Mouse (Mus musculus) midbrain, embryonic 13.5 days (tissue): ENCODE measurements around the gene Dand5. TPM values are rescaled to one million over a fixed set of nuclear protein-coding genes. Genes with fewer than 3 reads are reported as not detected.
A peak's percentile ranks its signal among the peaks of the same experiment; 100 is the strongest.

Experiments used
- ATAC-seq: fragments of 200-750 bp; cut with Nextera tagmentation; 2 replicates; pipeline ENCODE4 v1.8.0; 2017; ENCODE audit warnings: mild to moderate bottlenecking, moderate TSS enrichment, moderate library complexity
- H3K27ac ChIP-seq: fragments of 300-500 bp; sonication (generic); 2 replicates; pipeline ENCODE4 v1.5.1; 2015; ENCODE audit warnings: inconsistent platforms, mild to moderate bottlenecking, moderate library complexity
- H3K27me3 ChIP-seq: fragments of 300-500 bp; sonication (generic); 2 replicates; pipeline ENCODE4 v1.6.1; 2015; ENCODE audit warnings: mild to moderate bottlenecking, inconsistent platforms
- H3K36me3 ChIP-seq: fragments of 300-500 bp; sonication (generic); 2 replicates; pipeline ENCODE4 v1.6.1; 2015; ENCODE audit warnings: mild to moderate bottlenecking, inconsistent platforms
- H3K4me1 ChIP-seq: fragments of 300-500 bp; sonication (generic); replicated peaks from 2 replicates; pipeline ENCODE4 v1.6.1; 2015; ENCODE audit warnings: inconsistent platforms
- H3K4me2 ChIP-seq: fragments of 300-500 bp; sonication (generic); replicated peaks from 2 replicates; pipeline ENCODE4 v1.6.1; 2015; ENCODE audit warnings: moderate library complexity, mild to moderate bottlenecking, inconsistent platforms
- H3K4me3 ChIP-seq: fragments of 300-500 bp; sonication (generic); replicated peaks from 2 replicates; pipeline ENCODE4 v1.5.1; 2015; ENCODE audit warnings: mild to moderate bottlenecking, inconsistent platforms
- H3K9ac ChIP-seq: fragments of 300-500 bp; sonication (generic); replicated peaks from 2 replicates; pipeline ENCODE4 v1.6.1; 2015; ENCODE audit warnings: mild to moderate bottlenecking, inconsistent platforms
- H3K9me3 ChIP-seq: fragments of 300-500 bp; sonication (generic); 2 replicates; pipeline ENCODE4 v1.6.1; 2016; ENCODE audit warnings: mild to moderate bottlenecking, inconsistent platforms
- WGBS: fragments of 180-500 bp; shearing (Covaris S2); methylation state at CpG from one replicate; pipeline ENCODE4 v1.1.7; 2015; 5-methylcytosine and 5-hydroxymethylcytosine counted together
- polyA plus RNA-seq: library from polyadenylated mRNA; unstranded; fragments of >200 nt; fragmentation: Nextera tagmentation; extraction: Ambion mirVana; gene quantifications from 2 replicates; pipeline ENCODE4 v1.2.1, GENCODE M21; 2015

Dand5 gene
- polyA plus RNA-seq, 1 experiment from 2014 or later: 8.9 TPM

- peaks cover 38% of the 10 kb centered on the region for H3K4me1 ChIP-seq
- WGBS: under 1% methylated on average over 48 of the region's 48 CpGs
- H3K4me3 ChIP-seq: peak overlapping the region; percentile 10
- peaks cover 100% of the 10 kb centered on the region for H3K27me3 ChIP-seq
- no peaks in the 10 kb centered on the region for H3K9me3 ChIP-seq
- no peak for ATAC-seq
- no peak overlapping the region for H3K27ac ChIP-seq
- no peaks in the 10 kb centered on the region for H3K36me3 ChIP-seq
- peak overlapping the region; percentile 35 for H3K4me2 ChIP-seq
- peak overlapping the region; percentile 40 for H3K9ac ChIP-seq
Measured at GRCm38 (mm10) chr8:84784681-84785505, 37.7 kb downstream of the Dand5 start.

DNA sequence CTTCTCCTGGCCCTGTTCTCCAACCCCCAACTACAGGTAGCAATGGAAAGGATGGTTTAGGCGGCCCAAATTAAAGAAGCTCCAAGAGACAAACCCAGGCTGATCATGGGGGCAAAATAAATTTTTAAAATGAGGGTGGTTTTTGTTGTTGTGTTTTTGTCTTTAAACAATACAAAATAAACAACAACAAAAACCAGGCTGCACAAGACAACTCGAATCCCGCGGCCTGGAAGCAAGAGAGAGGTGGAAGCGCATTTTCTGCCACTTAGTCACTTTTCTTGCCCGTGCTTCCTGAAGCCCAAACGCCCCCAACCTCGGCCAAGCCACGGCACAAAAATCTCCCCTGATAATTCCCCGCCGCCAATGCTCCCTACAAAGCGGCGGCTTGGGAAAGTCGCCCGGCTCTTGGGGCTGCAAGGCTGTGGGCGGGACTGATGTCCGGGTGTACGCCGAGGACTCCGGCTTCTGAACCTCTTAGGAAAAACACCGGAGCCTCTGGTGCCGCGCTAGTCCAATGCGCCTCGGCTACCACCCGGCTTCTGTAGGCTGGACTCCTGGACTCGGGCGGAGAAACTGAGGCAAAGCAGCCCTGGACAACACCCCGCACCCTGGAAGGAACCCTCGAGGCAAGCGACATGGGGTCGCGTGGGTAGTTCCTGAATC lies 38.6 kb downstream of the Dand5 start:
- Histone ChIP-seq H3K4me2 (peak overlapping the region; percentile 35), H3K27me3 (peaks cover 100% of the 10 kb centered on the region), H3K9me3 (no peaks in the 10 kb centered on the region), H3K4me1 (peaks cover 42% of the 10 kb centered on the region), H3K27ac (no peak overlapping the region), H3K4me3 (peak overlapping the region; percentile 10), H3K9ac (peak overlapping the region; percentile 40), H3K36me3 (no peaks in the 10 kb centered on the region)
- under 1% methylated on average over 33 of the region's 33 CpGs for WGBS
- no peak for ATAC-seq

- ATAC-seq: no peak
- WGBS: 6% methylated on average over 11 of the region's 11 CpGs
- H3K9me3 ChIP-seq: no peaks in the 10 kb centered on the region
- no peak overlapping the region for H3K9ac ChIP-seq
- peaks cover 43% of the 10 kb centered on the region for H3K4me1 ChIP-seq
- no peak overlapping the region for H3K4me2 ChIP-seq
- no peak overlapping the region for H3K4me3 ChIP-seq
- no peak overlapping the region for H3K27ac ChIP-seq
- H3K27me3 ChIP-seq: peaks cover 100% of the 10 kb centered on the region
- no peaks in the 10 kb centered on the region for H3K36me3 ChIP-seq
Measured at GRCm38 (mm10) chr8:84783198-84783918, 39.3 kb downstream of the Dand5 start.

GRCm38 (mm10) chr8:84782680-84783079 lies 39.9 kb downstream of the Dand5 start:
- Histone ChIP-seq H3K4me3 (no peak overlapping the region), H3K27ac (no peak overlapping the region), H3K27me3 (peaks cover 100% of the 10 kb centered on the region), H3K9ac (no peak overlapping the region), H3K36me3 (no peaks in the 10 kb centered on the region), H3K4me1 (peaks cover 38% of the 10 kb centered on the region), H3K4me2 (no peak overlapping the region), H3K9me3 (no peaks in the 10 kb centered on the region)
- ATAC-seq: no peak
- WGBS: 12% methylated on average over 10 of the region's 10 CpGs

DNA sequence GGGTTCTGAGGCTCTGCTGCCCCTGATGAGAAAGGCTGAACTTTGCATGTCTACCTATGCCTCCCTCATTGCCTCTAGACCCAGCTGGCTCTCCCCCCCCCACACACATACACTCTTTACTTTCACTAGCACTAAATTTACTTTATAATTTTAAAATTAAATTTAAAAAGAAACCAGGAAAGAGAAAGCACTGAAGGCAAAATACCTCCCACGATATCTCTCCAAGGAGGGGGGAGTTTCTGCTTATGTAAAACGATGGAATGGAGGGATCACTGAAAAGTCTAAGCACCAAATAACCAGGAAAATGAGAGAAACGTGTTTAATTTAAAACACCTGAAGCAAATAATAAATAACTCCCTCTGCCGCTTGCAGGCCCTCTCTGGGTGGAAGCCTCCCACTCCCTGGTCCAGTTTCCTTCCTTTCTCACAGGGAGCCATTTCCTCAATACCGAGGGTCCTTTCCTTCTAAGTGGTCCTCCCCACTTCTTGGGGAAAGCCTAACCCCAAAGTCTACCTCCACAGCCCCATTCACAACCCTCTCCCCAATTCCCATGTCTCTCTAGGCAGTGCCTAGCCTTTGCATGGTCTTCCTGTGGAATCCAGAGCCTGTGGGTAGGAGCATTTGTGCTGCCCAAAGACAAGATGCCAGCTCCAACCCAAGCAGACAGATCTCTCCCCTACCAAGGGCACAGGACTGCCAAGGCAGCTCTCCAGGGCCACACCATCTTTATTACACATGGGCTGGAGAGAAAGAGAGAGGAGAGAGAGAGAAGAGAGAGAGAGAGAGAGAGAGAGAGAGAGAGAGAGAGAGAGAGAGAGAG lies 40.7 kb downstream of the Dand5 start:
- WGBS: 10% methylated on average over 5 of the region's 5 CpGs
- Histone ChIP-seq H3K36me3 (no peaks in the 10 kb centered on the region), H3K27ac (no peak overlapping the region), H3K4me2 (no peak overlapping the region), H3K9ac (no peak overlapping the region), H3K27me3 (peaks cover 100% of the 10 kb centered on the region), H3K9me3 (no peaks in the 10 kb centered on the region), H3K4me3 (no peak overlapping the region), H3K4me1 (peaks cover 38% of the 10 kb centered on the region)
- no peak for ATAC-seq

- Histone ChIP-seq H3K9ac (no peak overlapping the region), H3K27ac (no peak overlapping the region), H3K9me3 (no peaks in the 10 kb centered on the region), H3K4me1 (peaks cover 38% of the 10 kb centered on the region), H3K4me2 (no peak overlapping the region), H3K4me3 (no peak overlapping the region), H3K27me3 (peaks cover 100% of the 10 kb centered on the region), H3K36me3 (no peaks in the 10 kb centered on the region)
- WGBS: 14% methylated on average over 6 of the region's 6 CpGs
- ATAC-seq: no peak
Measured at GRCm38 (mm10) chr8:84780949-84781680, 41.5 kb downstream of the Dand5 start.

- H3K9me3 ChIP-seq: no peaks in the 10 kb centered on the region
- peaks cover 100% of the 10 kb centered on the region for H3K27me3 ChIP-seq
- no peak overlapping the region; the same call in 1 of the 2 replicates for H3K4me2 ChIP-seq
- H3K4me1 ChIP-seq: peaks cover 45% of the 10 kb centered on the region
- no peak overlapping the region for H3K9ac ChIP-seq
- ATAC-seq: no peak
- no peaks in the 10 kb centered on the region for H3K36me3 ChIP-seq
- 2% methylated on average over 13 of the region's 13 CpGs for WGBS
- no peak overlapping the region for H3K27ac ChIP-seq
- no peak overlapping the region for H3K4me3 ChIP-seq
Measured at GRCm38 (mm10) chr8:84780225-84780555, 42.4 kb downstream of the Dand5 start.

GRCm38 (mm10) chr8:84779519-84780224 lies 43.0 kb downstream of the Dand5 start:
- Histone ChIP-seq H3K4me3 (0 out of 2 replicates have a peak overlapping the region, but pooled peaks have one; percentile 4), H3K9ac (0 out of 2 replicates have a peak overlapping the region, but pooled peaks have one; percentile 7), H3K9me3 (no peaks in the 10 kb centered on the region), H3K4me1 (peaks cover 45% of the 10 kb centered on the region), H3K36me3 (no peaks in the 10 kb centered on the region), H3K27me3 (peaks cover 99% of the 10 kb centered on the region), H3K4me2 (peak overlapping the region; percentile 19; the same call in 1 of the 2 replicates), H3K27ac (peak overlapping the region; percentile 70)
- no peak for ATAC-seq
- WGBS: 5% methylated on average over 19 of the region's 19 CpGs

- Histone ChIP-seq H3K4me3 (no peak overlapping the region), H3K4me1 (peaks cover 45% of the 10 kb centered on the region), H3K27me3 (peaks cover 95% of the 10 kb centered on the region), H3K27ac (0 out of 2 replicates have a peak overlapping the region, but pooled peaks have one; percentile 70), H3K36me3 (no peaks in the 10 kb centered on the region), H3K9ac (no peak overlapping the region), H3K4me2 (peak overlapping the region; percentile 19; the same call in 1 of the 2 replicates), H3K9me3 (no peaks in the 10 kb centered on the region)
- no peak for ATAC-seq
- WGBS: 9% methylated on average over 11 of the region's 11 CpGs
Measured at GRCm38 (mm10) chr8:84778638-84779380, 43.8 kb downstream of the Dand5 start.
